Mouse (Mus musculus) adrenal gland, adult 8-10 months (tissue): Measurements from ENCODE around the gene Med22. TPM values are rescaled to one million over a fixed set of nuclear protein-coding genes. Genes with fewer than 3 reads are reported as not detected.

Experiments used
- DNase-seq: peaks from one replicate; pipeline ENCODE4 v3.0.0; 2022
- total RNA-seq, 4 experiments: library from RNA; stranded (reverse); gene quantifications; 2 replicates each; pipeline ENCODE4 v1.2.4; 2022

Med22 gene
- total RNA-seq = 10 to 100 TPM; 51.6 to 73.6 (median 62.4) TPM

- peak; percentile 99 for DNase-seq
These were observed at the start of gene Med22, which contains the start of gene Rpl7a for GRCm38 (mm10) chr2:26910124-26910993. TSS of gene Med22 (minus strand) at chr2:26910677. TSS of gene Rpl7a (plus strand) at chr2:26910764.

- no peak for DNase-seq
These were observed 47.0 kb upstream of the Med22 start for GRCm38 (mm10) chr2:26957488-26957859.

GRCm38 (mm10) chr2:26956811-26957487 is 46.5 kb upstream of the Med22 start:
- no peak for DNase-seq

DNA sequence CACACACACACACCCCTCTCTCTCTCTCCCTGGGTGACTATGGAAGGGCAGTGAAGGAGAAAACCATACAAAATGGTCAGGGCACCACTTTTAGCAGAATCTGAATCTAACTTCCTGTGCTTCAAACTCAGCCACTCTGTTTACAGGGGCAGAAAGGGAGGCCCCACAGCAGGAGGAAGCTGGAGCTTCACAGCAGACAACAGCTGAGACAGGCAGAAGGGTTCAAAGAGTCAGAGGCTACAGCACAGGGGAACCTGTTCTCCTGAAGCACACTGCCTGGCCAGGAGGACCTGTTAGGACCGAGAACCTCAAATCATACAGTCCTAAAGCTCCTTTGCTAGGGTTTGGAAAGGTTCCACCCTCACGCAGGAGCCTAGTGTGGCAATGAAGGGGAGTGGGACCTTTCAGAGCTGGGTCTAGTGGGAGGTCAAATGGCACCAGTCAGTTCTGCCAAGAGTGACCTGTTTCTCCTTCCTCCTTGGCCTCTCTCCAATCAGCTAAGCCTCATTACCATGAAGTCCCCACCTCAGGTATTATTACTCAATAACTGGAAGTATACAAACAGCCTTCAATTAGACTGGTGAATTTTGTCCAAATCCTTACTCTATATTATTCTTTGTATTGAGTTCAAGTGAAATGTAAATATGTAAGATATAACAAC is 44.4 kb upstream of the Med22 start:
- DNase-seq = no peak

DNA sequence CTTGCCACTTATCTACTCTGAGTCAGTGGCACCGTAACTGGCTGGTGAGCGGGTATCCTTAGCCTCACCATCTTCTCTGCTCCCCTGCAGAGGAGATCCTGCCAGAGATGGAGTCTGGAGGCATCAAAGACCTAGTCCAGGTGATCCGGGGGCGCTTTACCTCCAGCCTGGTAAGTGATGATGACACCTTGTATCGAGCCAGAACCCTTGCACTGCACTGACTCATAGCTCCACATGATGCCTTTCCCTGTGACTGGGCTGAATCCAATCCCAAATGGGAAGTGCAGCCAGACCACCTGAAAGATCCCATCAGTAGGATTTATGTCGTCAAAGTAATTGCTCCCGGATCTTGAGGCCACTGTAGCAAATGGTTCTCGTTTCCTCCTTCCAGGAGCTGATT is 42.4 kb upstream of the Med22 start:
- no peak for DNase-seq

GRCm38 (mm10) chr2:26952193-26952592 is 41.7 kb upstream of the Med22 start:
- DNase-seq = no peak

GRCm38 (mm10) chr2:26951346-26951905 is 40.9 kb upstream of the Med22 start:
- DNase-seq = no peak

GRCm38 (mm10) chr2:26950411-26950810 is 39.9 kb upstream of the Med22 start:
- DNase-seq = no peak

DNA sequence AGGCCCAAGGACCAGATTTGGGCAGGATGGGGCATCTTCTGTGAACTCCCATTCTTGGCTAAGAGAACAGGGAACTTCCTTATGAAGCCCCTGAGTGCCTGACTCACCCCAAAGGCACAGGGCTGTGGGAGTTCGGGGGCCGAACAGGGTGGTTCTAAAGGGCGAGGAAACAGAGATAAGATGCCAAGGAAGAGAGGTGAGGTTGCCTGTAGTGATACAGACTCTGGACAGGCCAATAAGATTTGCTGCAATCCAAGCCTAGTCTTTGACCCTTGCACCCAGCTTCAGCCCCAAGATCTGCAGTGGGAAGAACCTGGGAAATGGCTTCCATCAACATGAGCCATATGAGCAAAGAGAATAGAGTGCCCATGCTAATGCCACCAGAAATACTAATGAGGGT is 32.8 kb upstream of the Med22 start:
- DNase-seq = no peak

- DNase-seq = no peak
These were observed 31.1 kb upstream of the Med22 start for GRCm38 (mm10) chr2:26941539-26941938.

GRCm38 (mm10) chr2:26936425-26936824 is 25.9 kb upstream of the Med22 start:
- DNase-seq = no peak

DNA sequence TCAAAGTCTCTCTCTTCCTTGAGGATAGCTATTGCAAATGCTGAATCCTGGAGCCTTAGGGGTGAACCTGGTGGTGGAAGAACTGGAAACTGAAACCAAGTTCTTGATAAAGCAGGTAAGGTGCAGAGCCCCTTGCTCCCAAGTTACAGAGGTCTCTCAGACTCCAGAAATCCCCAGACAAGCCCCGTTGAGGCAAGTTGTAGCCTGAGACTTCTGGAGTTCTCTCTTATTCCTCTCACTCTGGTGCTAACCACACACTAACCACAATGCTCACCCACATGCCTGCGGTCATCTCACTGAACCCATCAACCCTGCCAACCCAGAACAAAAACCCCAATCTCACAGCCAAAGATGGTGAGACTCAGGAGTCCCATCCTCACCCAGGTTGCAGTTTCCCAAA is 24.8 kb upstream of the Med22 start:
- DNase-seq = no peak

- peak; percentile 93 for DNase-seq
These were observed 23.0 kb upstream of the Med22 start, which contains the start of the genes Surf4 and Stkld1 for GRCm38 (mm10) chr2:26933304-26934055. TSS of gene Surf4 (minus strand) at chr2:26933928. TSS of gene Stkld1 (plus strand) at chr2:26934047.

DNA sequence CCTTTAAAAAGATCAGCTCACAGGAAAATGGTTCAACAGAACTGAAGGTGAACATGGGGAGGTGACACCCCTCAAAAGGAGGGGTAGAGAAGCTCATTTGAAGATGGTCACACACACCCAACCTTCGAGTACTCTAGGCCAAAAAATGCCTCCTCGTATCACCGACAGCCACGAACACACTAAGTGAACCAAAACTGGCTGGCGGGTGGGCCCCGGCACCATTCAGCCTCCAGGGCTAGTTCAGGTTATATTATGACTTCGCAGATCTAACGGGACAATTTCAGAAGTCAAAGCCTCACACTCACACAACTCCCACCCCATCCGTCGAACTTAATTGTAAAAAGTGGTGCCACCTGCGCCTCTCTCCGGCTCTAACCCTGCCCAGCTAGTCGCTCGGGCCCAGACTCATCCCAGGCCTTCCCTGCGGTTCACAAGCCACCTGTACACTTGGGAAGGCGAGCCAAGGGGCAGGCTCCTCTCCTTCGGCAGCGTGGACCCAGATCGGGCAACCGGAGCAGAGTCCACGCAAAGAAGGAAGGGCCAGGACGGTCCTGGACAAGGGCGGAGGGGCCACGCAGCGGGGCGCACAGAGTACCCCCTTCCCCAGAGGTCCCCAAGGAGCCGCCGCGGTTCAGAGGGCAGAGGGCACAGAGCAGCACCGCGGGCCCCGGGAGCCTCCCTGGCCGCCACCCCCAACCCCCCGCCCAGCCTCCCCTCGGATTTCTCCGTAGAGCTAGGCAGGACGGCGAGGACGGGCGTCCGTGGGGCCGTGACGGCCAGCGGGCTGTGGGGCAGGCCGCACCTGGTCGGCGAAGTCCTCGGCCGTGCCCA is 22.2 kb upstream of the Med22 start:
- no peak for DNase-seq

DNA sequence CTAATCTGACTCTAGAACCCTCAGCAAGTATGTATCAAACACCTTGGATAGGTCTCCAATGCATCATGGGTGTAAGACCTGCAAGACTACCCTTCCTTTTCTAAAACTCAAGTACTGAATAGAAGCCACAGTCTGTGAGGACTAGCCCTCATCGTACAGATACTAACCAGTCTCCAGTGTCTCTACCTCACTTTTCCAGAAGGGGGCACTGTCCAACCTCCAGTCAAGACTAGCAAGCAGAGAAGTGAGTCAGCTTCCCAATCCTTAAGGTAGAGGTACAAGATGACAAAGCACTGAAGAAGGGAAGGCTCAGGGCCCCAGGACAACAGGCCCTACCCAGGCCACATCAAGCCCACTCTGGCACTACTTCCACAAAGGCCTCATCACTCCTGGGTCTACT is 19.9 kb upstream of the Med22 start:
- DNase-seq = peak; percentile 64

GRCm38 (mm10) chr2:26927745-26928476 is 17.4 kb upstream of the Med22 start:
- no peak for DNase-seq

- no peak for DNase-seq
These were observed 11.3 kb upstream of the Med22 start for GRCm38 (mm10) chr2:26921784-26922183.

- no peak for DNase-seq
These were observed 9.8 kb upstream of the Med22 start for GRCm38 (mm10) chr2:26920190-26920855.

DNA sequence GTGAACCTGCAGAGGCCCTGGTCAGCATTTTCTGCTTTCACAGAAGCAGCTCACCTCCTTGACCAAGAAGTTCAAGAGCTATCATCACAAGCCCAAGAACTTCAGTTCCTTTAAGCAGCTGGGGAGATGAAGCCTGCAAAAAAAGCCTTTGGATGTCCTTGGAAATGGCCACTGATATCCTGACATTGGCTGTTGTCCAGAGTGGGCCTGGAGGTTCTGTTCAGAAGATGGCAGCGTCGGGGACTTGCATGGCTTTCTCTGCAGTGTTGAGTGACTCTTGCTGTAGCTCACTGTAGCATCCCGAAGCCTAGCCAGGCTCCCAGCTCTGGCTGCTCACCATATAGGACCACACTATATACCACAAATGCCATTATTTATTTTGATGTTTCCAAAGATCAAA is 9.2 kb upstream of the Med22 start:
- no peak for DNase-seq

GRCm38 (mm10) chr2:26916738-26917137 is 6.3 kb upstream of the Med22 start:
- DNase-seq = no peak
